Mouse (Mus musculus) brain, embryonic 14.5 days (tissue): ENCODE results near the gene Mdfi. TPM values are rescaled to one million over a fixed set of nuclear protein-coding genes. Genes with fewer than 3 reads are reported as not detected.

Experiments used
- DNase-seq: peaks from one replicate; pipeline ENCODE4 v3.0.0-alpha.2; 2011; ENCODE audit warnings: low read depth
- CTCF ChIP-seq: fragments of 200-500 bp; IDR thresholded peaks from 2 replicates; pipeline ENCODE4 v1.5.1; 2012; ENCODE audit warnings: inconsistent platforms, mild to moderate bottlenecking, moderate library complexity, borderline replicate concordance; ENCODE audit not compliant: insufficient read depth, insufficient read length; ENCODE audit errors: extremely low read depth
- POLR2A ChIP-seq: fragments of 200-500 bp; IDR thresholded peaks from 2 replicates; pipeline ENCODE4 v1.6.1; 2012; ENCODE audit warnings: mild to moderate bottlenecking, inconsistent platforms, borderline replicate concordance; ENCODE audit not compliant: poor library complexity, insufficient read depth, insufficient read length, severe bottlenecking; ENCODE audit errors: extremely low read depth
- polyA plus RNA-seq: library from polyadenylated mRNA; depleted of rRNA; stranded (reverse); fragments of >200 nt; gene quantifications from 2 replicates; pipeline ENCODE4 v1.2.3, GENCODE M21; 2012; rRNA removed

Gene Mdfi
- 35.8 and 37.8 TPM in 2 replicates for polyA plus RNA-seq

GRCm38 (mm10) chr17:47834482-47834767 lies at the start of gene Mdfi:
Mdfi (minus strand) TSS chr17:47834691.
- no peak for DNase-seq
- no peak for TF ChIP-seq POLR2A
- TF ChIP-seq CTCF: no peak

- TF ChIP-seq POLR2A (no peak), CTCF (no peak)
- no peak for DNase-seq
These were observed 48.6 kb upstream of the Mdfi start for GRCm38 (mm10) chr17:47883099-47883498.

GRCm38 (mm10) chr17:47881330-47881729 lies 46.8 kb upstream of the Mdfi start:
- DNase-seq: no peak
- TF ChIP-seq POLR2A: no peak
- TF ChIP-seq CTCF: no peak

- DNase-seq: peak; percentile 74
- TF ChIP-seq CTCF: no peak
- no peak for TF ChIP-seq POLR2A
These were observed 44.7 kb upstream of the Mdfi start for GRCm38 (mm10) chr17:47879207-47879606.

GRCm38 (mm10) chr17:47878378-47879089 lies 44.0 kb upstream of the Mdfi start:
- peak; percentile 91 for DNase-seq
- no peak for TF ChIP-seq CTCF
- no peak for TF ChIP-seq POLR2A

GRCm38 (mm10) chr17:47877715-47878377 lies 43.4 kb upstream of the Mdfi start:
- no peak for DNase-seq
- TF ChIP-seq POLR2A: no peak
- no peak for TF ChIP-seq CTCF

GRCm38 (mm10) chr17:47876776-47877714 lies 42.6 kb upstream of the Mdfi start:
- no peak for TF ChIP-seq CTCF
- no peak for TF ChIP-seq POLR2A
- DNase-seq: peak; percentile 90

GRCm38 (mm10) chr17:47873341-47873791 lies 38.9 kb upstream of the Mdfi start:
- peak; percentile 82 for DNase-seq
- TF ChIP-seq CTCF (peak; percentile 91), POLR2A (no peak)

- no peak for TF ChIP-seq CTCF
- no peak for TF ChIP-seq POLR2A
- DNase-seq: peak; percentile 92
These were observed 38.0 kb upstream of the Mdfi start for GRCm38 (mm10) chr17:47872311-47873011.

- DNase-seq: no peak
- no peak for TF ChIP-seq CTCF
- TF ChIP-seq POLR2A: no peak
These were observed 35.4 kb upstream of the Mdfi start for GRCm38 (mm10) chr17:47869874-47870273.

- TF ChIP-seq CTCF: no peak
- no peak for DNase-seq
These were observed 31.5 kb upstream of the Mdfi start for GRCm38 (mm10) chr17:47866037-47866436.

GRCm38 (mm10) chr17:47864496-47864895 lies 30.0 kb upstream of the Mdfi start:
- TF ChIP-seq POLR2A (no peak), CTCF (peak; percentile 91)
- peak; percentile 88 for DNase-seq
